Mouse (Mus musculus) heart, adult 2 months (tissue): ENCODE data around the gene Srsf11.

Experiments
- CTCF ChIP-seq: fragments of 200-600 bp; IDR thresholded peaks from 2 replicates; pipeline ENCODE4 v1.8.1; 2022; ENCODE audit warnings: antibody characterized with exemption, mild to moderate bottlenecking, moderate library complexity
- POLR2A ChIP-seq: fragments of 200-500 bp; IDR thresholded peaks from 2 replicates; pipeline ENCODE4 v1.6.1; 2011; ENCODE audit warnings: mild to moderate bottlenecking, low read depth, low read length, control low read depth; ENCODE audit not compliant: insufficient read depth

- TF ChIP-seq POLR2A, result no peak
- no peak for TF ChIP-seq CTCF
Measured at GRCm38 (mm10) chr3:158061811-158062523, 25.5 kb upstream of the Srsf11 start.
